Mouse (Mus musculus) myocyte (in vitro differentiated cells): ENCODE measurements around the gene Gm13757. TPM values are rescaled to one million over a fixed set of nuclear protein-coding genes. Genes with fewer than 3 reads are reported as not detected.

Source experiments
- H3K27me3 ChIP-seq: one replicate; pipeline ENCODE4 v1.6.1; 2011; ENCODE audit not compliant: control insufficient read depth, insufficient read depth, insufficient read length
- H3K36me3 ChIP-seq: one replicate; pipeline ENCODE4 v1.6.1; 2011; ENCODE audit not compliant: control insufficient read depth, insufficient read depth
- H3K4me2 ChIP-seq: one replicate; pipeline ENCODE4 v1.6.1; 2011; ENCODE audit warnings: low read depth, control low read depth
- H3K4me3 ChIP-seq: one replicate; pipeline ENCODE4 v1.5.1; 2011; ENCODE audit warnings: mild to moderate bottlenecking, control low read depth, moderate library complexity
- H3K79me2 ChIP-seq: one replicate; pipeline ENCODE4 v1.6.1; 2011; ENCODE audit not compliant: control insufficient read depth, insufficient read depth
- H3ac ChIP-seq: one replicate; pipeline ENCODE4 v1.6.1; 2011; ENCODE audit not compliant: control insufficient read depth, insufficient read length
- CEBPB ChIP-seq: IDR thresholded peaks from 2 replicates; pipeline ENCODE4 v1.6.1; 2011; ENCODE audit warnings: mild to moderate bottlenecking, moderate library complexity; ENCODE audit not compliant: poor library complexity, insufficient read depth, severe bottlenecking
- E2F4 ChIP-seq: IDR thresholded peaks from one replicate; pipeline ENCODE4 v1.6.1; 2011; ENCODE audit warnings: mild to moderate bottlenecking, control low read depth, moderate library complexity; ENCODE audit not compliant: insufficient read depth
- MAX ChIP-seq: IDR thresholded peaks from one replicate; pipeline ENCODE4 v1.6.1; 2011; ENCODE audit warnings: low read depth, mild to moderate bottlenecking, control low read depth
- MYOD1 ChIP-seq, 3 experiments: IDR thresholded peaks; one replicate each; pipeline ENCODE4 v1.6.1; 2011; ENCODE audit warnings: control low read depth in 2 of 3, low read depth in 2 of 3, mild to moderate bottlenecking in 2 of 3, moderate library complexity in 1 of 3; ENCODE audit not compliant: insufficient read length in 2 of 3, control insufficient read depth in 1 of 3
- MYOG ChIP-seq, 3 experiments: IDR thresholded peaks; one replicate each; pipeline ENCODE4 v1.6.1; 2011; ENCODE audit warnings: control low read depth in 2 of 3, low read depth in 2 of 3, mild to moderate bottlenecking in 2 of 3; ENCODE audit not compliant: insufficient read length in 2 of 3, control insufficient read depth in 1 of 3, insufficient read depth in 1 of 3
- POLR2A ChIP-seq: IDR thresholded peaks from one replicate; pipeline ENCODE4 v1.6.1; 2011; ENCODE audit warnings: low read depth, mild to moderate bottlenecking, control low read depth, moderate library complexity; ENCODE audit not compliant: insufficient read length
- POLR2AphosphoS2 ChIP-seq: IDR thresholded peaks from one replicate; pipeline ENCODE4 v1.6.1; 2011; ENCODE audit warnings: low read depth, control low read depth; ENCODE audit not compliant: insufficient read length
- REST ChIP-seq: IDR thresholded peaks from one replicate; pipeline ENCODE4 v1.6.1; 2011; ENCODE audit warnings: mild to moderate bottlenecking, control low read depth, moderate library complexity; ENCODE audit not compliant: insufficient read depth, insufficient read length
- SRF ChIP-seq: IDR thresholded peaks from one replicate; pipeline ENCODE4 v1.6.1; 2011; ENCODE audit warnings: low read depth; ENCODE audit not compliant: control insufficient read depth, insufficient read length
- TCF12 ChIP-seq: IDR thresholded peaks from one replicate; pipeline ENCODE4 v1.6.1; 2011; ENCODE audit warnings: mild to moderate bottlenecking, control low read depth; ENCODE audit not compliant: poor library complexity, insufficient read depth, severe bottlenecking
- TCF3 ChIP-seq: IDR thresholded peaks from one replicate; pipeline ENCODE4 v1.6.1; 2011; ENCODE audit warnings: low read depth, control low read depth; ENCODE audit not compliant: insufficient read length
- USF1 ChIP-seq: IDR thresholded peaks from one replicate; pipeline ENCODE4 v1.6.1; 2011; ENCODE audit warnings: low read depth, mild to moderate bottlenecking, control low read depth, moderate library complexity
- polyA plus RNA-seq: library from polyadenylated mRNA; unstranded; fragments of >200 nt; fragmentation: generic; extraction: Trizol; gene quantifications from one replicate; pipeline ENCODE4 v1.2.1, GENCODE M21; 2012; ENCODE audit warnings: missing spikeins

The Gm13757 gene
- polyA plus RNA-seq, 1 experiment = not detected

GRCm38 (mm10) chr2:88406353-88406752, 42.6 kb downstream of the Gm13757 start, which contains the start of gene Olfr1179:
Olfr1179 (minus strand) TSS chr2:88406453.
- H3K27me3 ChIP-seq = no peaks in the 10 kb centered on the region
- H3K36me3 ChIP-seq = no peaks in the 10 kb centered on the region
- no peak within 1 kb of the TSS for H3K4me2 ChIP-seq
- TF ChIP-seq CEBPB = no peak
- no peak for TF ChIP-seq POLR2AphosphoS2
- no peak for TF ChIP-seq TCF12
- no peak for TF ChIP-seq TCF3
- TF ChIP-seq MYOG (IDR thresholded peaks at IDR 0.05; ENCODE audit: control insufficient read depth in 1 of 3, insufficient read depth in 1 of 3, insufficient read length in 2 of 3, low read depth in 2 of 3) = no peak
- TF ChIP-seq REST = no peak
- no peak for TF ChIP-seq E2F4
- no peak for TF ChIP-seq MYOD1 (IDR thresholded peaks at IDR 0.05; ENCODE audit: control insufficient read depth in 1 of 3, insufficient read length in 2 of 3, low read depth in 2 of 3)
- TF ChIP-seq SRF = no peak
- TF ChIP-seq USF1 = no peak
- no peak for TF ChIP-seq POLR2A
- TF ChIP-seq MAX = no peak
- no peak within 1 kb of the TSS for H3K4me3 ChIP-seq
- no peaks in the 10 kb centered on the region for H3K79me2 ChIP-seq
- no peak within 1 kb of the TSS for H3ac ChIP-seq

Other genes starting within 250 kb of the Gm13757 start
- not detected for gene Olfr1170, start 220.8 kb downstream of the Gm13757 start, polyA plus RNA-seq
- not detected for gene Olfr1173, start 169.3 kb downstream of the Gm13757 start, polyA plus RNA-seq
- not detected for gene Olfr1174-ps, start 134.0 kb downstream of the Gm13757 start, polyA plus RNA-seq
- not detected for gene Olfr1175-ps, start 121.9 kb downstream of the Gm13757 start, polyA plus RNA-seq
- gene Olfr1176, start 112.4 kb downstream of the Gm13757 start, polyA plus RNA-seq = not detected
- not detected for gene Olfr1177-ps, start 102.6 kb downstream of the Gm13757 start, polyA plus RNA-seq
- gene Olfr1178, start 62.1 kb downstream of the Gm13757 start, polyA plus RNA-seq = not detected
- not detected for gene Olfr1179, start 42.7 kb downstream of the Gm13757 start, polyA plus RNA-seq
- gene Olfr1180, start 30.0 kb downstream of the Gm13757 start, polyA plus RNA-seq = not detected
- gene Olfr1181, start 23.0 kb downstream of the Gm13757 start, polyA plus RNA-seq = not detected
- not detected for gene Olfr1183, start 5.7 kb upstream of the Gm13757 start, polyA plus RNA-seq
- not detected for gene Olfr1184, start 34.5 kb upstream of the Gm13757 start, polyA plus RNA-seq
- gene Olfr1185-ps1, start 44.2 kb upstream of the Gm13757 start, polyA plus RNA-seq = not detected
- gene Olfr1186, start 69.4 kb upstream of the Gm13757 start, polyA plus RNA-seq = not detected
- gene Olfr1188, start 107.8 kb upstream of the Gm13757 start, polyA plus RNA-seq = not detected
- gene Olfr1189, start 137.3 kb upstream of the Gm13757 start, polyA plus RNA-seq = not detected
- not detected for gene Olfr1191-ps1, start 191.4 kb upstream of the Gm13757 start, polyA plus RNA-seq
- not detected for gene Olfr1192-ps1, start 199.4 kb upstream of the Gm13757 start, polyA plus RNA-seq
- gene Olfr1193, start 226.5 kb upstream of the Gm13757 start, polyA plus RNA-seq = not detected
- gene Olfr1195, start 240.1 kb upstream of the Gm13757 start, polyA plus RNA-seq = not detected